ENCODE assay signal across 26 mouse cellular contexts in the genomic region with DNA sequence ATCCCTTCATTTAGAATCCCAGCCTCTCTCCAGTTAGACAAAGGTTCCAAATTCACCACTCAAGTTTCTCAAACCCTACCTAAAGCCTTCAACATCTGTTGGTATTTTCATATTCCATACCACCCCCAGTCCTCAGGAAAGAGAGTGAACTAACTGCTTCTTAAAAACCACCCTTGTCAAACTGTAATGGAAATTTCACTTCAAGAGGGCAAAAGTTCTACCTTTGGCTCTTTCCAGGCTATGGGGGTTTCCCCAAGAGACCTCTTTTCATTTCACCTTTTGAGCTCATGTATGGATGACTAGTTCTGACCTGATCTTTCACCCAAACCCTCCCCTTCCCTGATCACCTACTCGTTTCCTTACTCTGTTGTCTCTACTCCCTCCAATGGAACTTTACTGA.
"Had no signal": no experiment of that assay in that cellular context is flagged by ENCODE, and none has a peak within 500 bp of the region (broad histone marks: within the 10 kb centered on the region; RNA-seq: fewer than 3 reads in every experiment).

No protein-coding gene starts in this region.

- DNase-seq: gastrocnemius, postnatal 14 days; gastrocnemius, postnatal 36 days; heart, adult 2 months; heart, postnatal 4 days; kidney, adult 18-20 months; kidney, adult 8-10 months; kidney, postnatal 14 days; kidney, postnatal 36 days; layer of hippocampus, adult 9-11 months; layer of hippocampus, postnatal 36 days; liver; liver, embryonic 13.5 days; liver, postnatal 0 days had no signal

- ATAC-seq: hindbrain, embryonic 16.5 days; intestine, embryonic 15.5 days; intestine, postnatal 0 days; liver, postnatal 0 days had no signal

- H3K4me3 ChIP-seq: heart, adult 2 months; heart, embryonic 13.5 days; heart, embryonic 15.5 days; hindbrain, embryonic 10.5 days; hindbrain, embryonic 12.5 days; intestine, embryonic 15.5 days; kidney, embryonic 15.5 days; limb, embryonic 10.5 days; limb, embryonic 12.5 days; liver, embryonic 13.5 days; liver, embryonic 15.5 days had no signal

- H3K9me3 ChIP-seq: heart, embryonic 13.5 days; heart, embryonic 15.5 days; hindbrain, embryonic 10.5 days; hindbrain, embryonic 12.5 days; intestine, embryonic 15.5 days; kidney, embryonic 15.5 days; limb, embryonic 10.5 days; limb, embryonic 12.5 days; liver, embryonic 13.5 days; liver, embryonic 15.5 days had no signal

- H3K27me3 ChIP-seq: heart, embryonic 13.5 days; heart, embryonic 15.5 days; hindbrain, embryonic 12.5 days; intestine, embryonic 15.5 days; kidney, embryonic 15.5 days; limb, embryonic 12.5 days; liver, embryonic 13.5 days had no signal

- H3K27ac ChIP-seq: heart, adult 2 months; heart, embryonic 13.5 days; heart, embryonic 15.5 days; hindbrain, embryonic 10.5 days; hindbrain, embryonic 12.5 days; hindbrain, embryonic 14.5 days; intestine, embryonic 15.5 days; kidney, embryonic 15.5 days; kidney, postnatal 0 days; limb, embryonic 10.5 days; limb, embryonic 12.5 days; liver, embryonic 13.5 days; liver, embryonic 15.5 days had no signal

- H3K36me3 ChIP-seq: heart, embryonic 13.5 days; heart, embryonic 15.5 days; hindbrain, embryonic 10.5 days; hindbrain, embryonic 12.5 days; intestine, embryonic 15.5 days; kidney, embryonic 15.5 days; limb, embryonic 10.5 days; limb, embryonic 12.5 days; liver, embryonic 13.5 days; liver, embryonic 15.5 days had no signal

- H3K4me1 ChIP-seq: hindbrain, embryonic 10.5 days; hindbrain, embryonic 12.5 days; intestine, embryonic 15.5 days; kidney, embryonic 15.5 days; limb, embryonic 10.5 days; liver, embryonic 13.5 days; liver, embryonic 15.5 days had no signal
